Comparison of ENCODE assay signal across 7 mouse cellular contexts in the genomic region with DNA sequence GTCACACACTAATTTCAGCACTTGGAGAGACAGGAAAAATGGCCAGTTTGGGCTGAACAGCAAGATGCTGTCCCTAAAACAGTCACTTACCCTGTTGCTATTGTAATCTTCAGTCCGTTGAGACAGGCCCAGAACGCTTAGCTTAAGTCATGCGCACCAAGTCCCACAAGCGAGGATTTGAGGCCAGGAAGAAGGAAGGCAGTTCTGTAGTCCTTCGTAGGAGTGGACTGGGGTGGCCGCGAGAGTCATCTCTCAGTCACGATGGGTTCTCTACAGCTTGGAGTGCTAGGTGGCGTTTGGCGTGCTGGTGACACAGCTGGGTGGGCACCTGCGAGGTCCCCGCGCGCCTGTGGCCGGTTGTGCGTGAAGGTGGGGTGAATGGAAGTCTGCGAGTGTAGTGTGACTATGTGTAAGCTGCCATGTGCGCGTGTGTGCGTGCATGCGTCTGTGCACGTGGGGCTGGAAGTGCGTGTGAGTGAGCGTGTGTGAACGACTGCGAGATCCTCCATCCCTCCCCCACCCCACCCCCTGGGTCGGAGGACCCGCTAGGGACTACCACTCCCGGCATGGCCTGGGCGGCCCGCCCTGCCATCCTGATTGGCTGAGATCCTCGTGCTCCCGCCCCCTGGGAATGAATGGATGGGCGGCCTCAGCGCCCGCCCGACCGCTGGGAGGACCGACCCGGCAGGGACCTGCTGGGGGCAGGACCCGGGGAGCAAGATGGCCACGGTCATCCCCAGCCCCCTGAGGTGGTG. TPM values are rescaled to one million over a fixed set of nuclear protein-coding genes. Genes with fewer than 3 reads are reported as not detected.
DNase-seq lines count a peak whose midpoint lies in the region; ATAC-seq lines count a peak whose summit lies in the region.

No protein-coding gene starts in this region.

- H3K4me2 ChIP-seq in intestine, embryonic 16.5 days (ENCODE audit: low read depth, low read length) = peak overlapping the region; percentile 96

- peaks cover 38% of the 10 kb centered on the region for H3K4me1 ChIP-seq in intestine, embryonic 16.5 days (ENCODE audit: control insufficient read depth, insufficient read depth, low read length)
- peaks cover 89% of the 10 kb centered on the region for H3K4me1 ChIP-seq in midbrain, embryonic 10.5 days

- H3K9me3 ChIP-seq in intestine, embryonic 16.5 days (ENCODE audit: control insufficient read depth, low read length) = no peaks in the 10 kb centered on the region
- H3K9me3 ChIP-seq in midbrain, embryonic 10.5 days (replicated peaks) = no peaks in the 10 kb centered on the region

- peak overlapping the region; percentile 69 for H3K9ac ChIP-seq in intestine, embryonic 16.5 days (ENCODE audit: low read depth, low read length)

- peaks cover 25% of the 10 kb centered on the region for H3K27me3 ChIP-seq in intestine, embryonic 16.5 days (replicated peaks; ENCODE audit: control insufficient read depth, insufficient read depth, low read length)
- H3K27me3 ChIP-seq in midbrain, embryonic 10.5 days (ENCODE audit: low read depth, poor library complexity, severe bottlenecking) = peaks cover 50% of the 10 kb centered on the region

- H3K36me3 ChIP-seq in intestine, embryonic 16.5 days (ENCODE audit: control insufficient read depth, insufficient read depth, low read length) = no peaks in the 10 kb centered on the region
- H3K36me3 ChIP-seq in midbrain, embryonic 10.5 days = peaks cover 24% of the 10 kb centered on the region

- WGBS in intestine, embryonic 16.5 days = 3% methylated on average over 42 of the region's 42 CpGs
- WGBS in midbrain, embryonic 10.5 days = 1% methylated on average over 41 of the region's 42 CpGs

- peak; percentile 82 for ATAC-seq in intestine, embryonic 16.5 days

- peak overlapping the region; percentile 73 for H3K4me3 ChIP-seq in intestine, embryonic 16.5 days (ENCODE audit: low read length)
- peak overlapping the region; percentile 82 for H3K4me3 ChIP-seq in midbrain, embryonic 10.5 days

- no peak overlapping the region for H3K27ac ChIP-seq in intestine, embryonic 16.5 days (ENCODE audit: low read length)
- peak overlapping the region; percentile 87 for H3K27ac ChIP-seq in midbrain, embryonic 10.5 days (replicated peaks)

- DNase-seq in adrenal gland, adult 8-10 months = peak; percentile 87
- peak; percentile 85 for DNase-seq in embryo, embryonic 11.5 days (ENCODE audit: low read depth, low spot score)
- DNase-seq in gastrocnemius, postnatal 4 days (ENCODE audit: low spot score in 2 of 2) = peak; percentile 87 to 92
- peak; percentile 92 to 95 for DNase-seq in left cerebral cortex, postnatal 36 days (ENCODE audit: low spot score in 2 of 2)
- peak; percentile 92 for DNase-seq in midbrain, embryonic 10.5 days (ENCODE audit: low spot score)
- peak; percentile 57 for DNase-seq in spleen, adult 12 weeks (ENCODE audit: low spot score)

- intact Hi-C loops in left cerebral cortex, postnatal 36 days (cut with DNase I) = loop anchor here (5.0 kb wide), 1 partner anchor 40 kb away; no protein-coding TSS in a partner anchor

RNA-seq across cellular contexts. Expression of a gene that starts 3.8 kb away (rescaled TPM):
- 1 to 10 TPM; 2.6 to 6.1 (median 4.0) TPM for total RNA-seq in adrenal gland, adult 8-10 months (2022)
- total RNA-seq in gastrocnemius, postnatal 4 days (2021) = 1 to 10 TPM; 4.3 TPM
- polyA plus RNA-seq in intestine, embryonic 16.5 days (2015; fragmentation: Nextera tagmentation; extraction: Ambion mirVana) = 6.2 and 6.8 TPM in 2 replicates
- 100 to 1,000 TPM in 1 of 2 experiments, 10 to 100 TPM in 1; 86.6 to 117 TPM for total RNA-seq in left cerebral cortex, postnatal 36 days (2021)
- polyA plus RNA-seq in midbrain, embryonic 10.5 days (2016; fragmentation: Nextera tagmentation; extraction: Ambion mirVana) = 38.8 and 55.4 TPM in 2 replicates

RNA-seq across cellular contexts. Expression of a gene that starts 18.4 kb away (rescaled TPM):
- total RNA-seq in adrenal gland, adult 8-10 months (2022) = 1 to 10 TPM; 4.8 to 8.0 (median 5.5) TPM
- 10 to 100 TPM; 16.0 to 16.9 TPM for total RNA-seq in gastrocnemius, postnatal 4 days (2021)
- 40.8 and 45.2 TPM in 2 replicates for polyA plus RNA-seq in intestine, embryonic 16.5 days (2015; fragmentation: Nextera tagmentation; extraction: Ambion mirVana)
- total RNA-seq in left cerebral cortex, postnatal 36 days (2021) = 10 to 100 TPM; 15.9 to 24.7 TPM
- 21.9 and 22.2 TPM in 2 replicates for polyA plus RNA-seq in midbrain, embryonic 10.5 days (2016; fragmentation: Nextera tagmentation; extraction: Ambion mirVana)

RNA-seq across cellular contexts. Expression of a gene that starts 25.8 kb away (rescaled TPM):
- 100 to 1,000 TPM in 2 of 4 experiments, 10 to 100 TPM in 2; 75.9 to 116 (median 96.8) TPM for total RNA-seq in adrenal gland, adult 8-10 months (2022)
- 1 to 10 TPM; 7.3 to 9.6 TPM for total RNA-seq in gastrocnemius, postnatal 4 days (2021)
- 626 and 672 TPM in 2 replicates for polyA plus RNA-seq in intestine, embryonic 16.5 days (2015; fragmentation: Nextera tagmentation; extraction: Ambion mirVana)
- total RNA-seq in left cerebral cortex, postnatal 36 days (2021) = 10 to 100 TPM; 23.5 to 26.2 TPM
- 20.5 and 20.8 TPM in 2 replicates for polyA plus RNA-seq in midbrain, embryonic 10.5 days (2016; fragmentation: Nextera tagmentation; extraction: Ambion mirVana)

RNA-seq across cellular contexts. Expression of a gene that starts 59.3 kb away (rescaled TPM):
- 1 to 10 TPM; 3.0 to 6.9 (median 3.7) TPM for total RNA-seq in adrenal gland, adult 8-10 months (2022)
- total RNA-seq in gastrocnemius, postnatal 4 days (2021) = 1 to 10 TPM in 1 of 2 experiments, under 1 TPM in 1; 0.81 to 1.9 TPM
- 261 and 264 TPM in 2 replicates for polyA plus RNA-seq in intestine, embryonic 16.5 days (2015; fragmentation: Nextera tagmentation; extraction: Ambion mirVana)
- not detected for total RNA-seq in left cerebral cortex, postnatal 36 days (2021)
- polyA plus RNA-seq in midbrain, embryonic 10.5 days (2016; fragmentation: Nextera tagmentation; extraction: Ambion mirVana) = 4.2 and 4.7 TPM in 2 replicates

Comparison
In these comparisons a context has a peak if more than half of its experiments do, and no peak if none do; other contexts are left out.
1. RNA of a gene that starts 3.8 kb away (total RNA-seq): 86.6 to 117 TPM in left cerebral cortex, postnatal 36 days; 2.6 to 6.1 TPM in adrenal gland, adult 8-10 months and 4.3 TPM in gastrocnemius, postnatal 4 days; every median in the first group is over 10 times any median in the second.
2. Peak in every context shown above with its lines, with median percentiles within 50 percentile points of each other: DNase-seq.